ENCODE assay signal across 17 mouse cellular contexts in genomic region chr4:134883808-134884207, GRCm38 (mm10). TPM values are rescaled to one million over a fixed set of nuclear protein-coding genes. Genes with fewer than 3 reads are reported as not detected.
DNase-seq lines count a peak whose midpoint lies in the region; ATAC-seq and TF ChIP-seq lines count a peak whose summit lies in the region.
"Had no signal": no experiment of that assay in that cellular context is flagged by ENCODE, and none has a peak within 500 bp of the region (broad histone marks: within the 10 kb centered on the region; RNA-seq: fewer than 3 reads in every experiment).

No protein-coding gene starts in this region.

- no peak overlapping the region for H3K9ac ChIP-seq in heart, embryonic 14.5 days (ENCODE audit: low read length)
- H3K9ac ChIP-seq: hindbrain, embryonic 14.5 days; intestine, embryonic 15.5 days; liver, postnatal 0 days; midbrain, embryonic 15.5 days had no signal

- WGBS in heart, embryonic 10.5 days, result 76% methylated on average over 10 of the region's 10 CpGs
- 54% methylated on average over 10 of the region's 10 CpGs for WGBS in heart, embryonic 14.5 days

- H3K9me3 ChIP-seq in heart, embryonic 10.5 days, result no peaks in the 10 kb centered on the region
- 0 out of 2 replicates have a peak, but pooled peaks cover 1% of the 10 kb centered on the region for H3K9me3 ChIP-seq in heart, embryonic 14.5 days (ENCODE audit: control insufficient read depth, low read length)
- H3K9me3 ChIP-seq: intestine, embryonic 15.5 days; limb, embryonic 10.5 days; megakaryocyte, embryonic 14.5 days; midbrain, embryonic 15.5 days had no signal

- H3K36me3 ChIP-seq in heart, embryonic 10.5 days, result no peaks in the 10 kb centered on the region
- H3K36me3 ChIP-seq in heart, embryonic 14.5 days (ENCODE audit: control insufficient read depth, insufficient read depth, low read length), result no peaks in the 10 kb centered on the region
- H3K36me3 ChIP-seq in myocyte (ENCODE audit: control insufficient read depth, insufficient read depth), result no peaks in the 10 kb centered on the region
- H3K36me3 ChIP-seq: intestine, embryonic 15.5 days; limb, embryonic 10.5 days; midbrain, embryonic 15.5 days had no signal

- no peak for TF ChIP-seq POLR2A in myocyte (IDR thresholded peaks at IDR 0.05; ENCODE audit: insufficient read length, low read depth)

- H3K4me1 ChIP-seq in heart, embryonic 10.5 days, result peaks cover 19% of the 10 kb centered on the region
- peaks cover 15 to 16% of the 10 kb centered on the region in 2 experiments; a peak in 3 of 4 replicates for H3K4me1 ChIP-seq in heart, embryonic 14.5 days (ENCODE audit: control insufficient read depth in 2 of 2, insufficient read depth in 2 of 2, low read length in 2 of 2)

- no peak overlapping the region for H3K4me2 ChIP-seq in heart, embryonic 14.5 days (ENCODE audit: low read length)
- peak overlapping the region; percentile 24 for H3K4me2 ChIP-seq in myocyte (ENCODE audit: low read depth)
- H3K4me2 ChIP-seq: hindbrain, embryonic 14.5 days; intestine, embryonic 15.5 days; midbrain, embryonic 15.5 days had no signal

- H3K4me3 ChIP-seq in heart, embryonic 10.5 days, result no peak overlapping the region
- no peak overlapping the region for H3K4me3 ChIP-seq in heart, embryonic 14.5 days (ENCODE audit: control insufficient read depth in 1 of 2, insufficient read depth in 1 of 2, low read depth in 1 of 2, low read length in 2 of 2)
- H3K4me3 ChIP-seq in myocyte, result no peak overlapping the region
- H3K4me3 ChIP-seq: gastrocnemius, adult 2 months; intestine, embryonic 15.5 days; limb, embryonic 10.5 days; megakaryocyte, embryonic 14.5 days; midbrain, embryonic 15.5 days had no signal

- peak; percentile 66 for ATAC-seq in heart, embryonic 14.5 days (ENCODE audit: insufficient number of reproducible peaks, insufficient read depth, low FRiP score, low read depth)
- ATAC-seq: intestine, embryonic 15.5 days; midbrain, embryonic 15.5 days had no signal

- H3ac ChIP-seq in myocyte (ENCODE audit: control insufficient read depth, insufficient read length), result no peak overlapping the region

- H3K27ac ChIP-seq in heart, embryonic 10.5 days, result no peak overlapping the region; the same call in 1 of the 2 replicates
- H3K27ac ChIP-seq in heart, embryonic 14.5 days (replicated peaks in 1 of 2; ENCODE audit: control insufficient read depth in 1 of 2, insufficient read depth in 1 of 2, low read depth in 2 of 2, low read length in 2 of 2), result peak overlapping the region; percentile 38 to 41
- H3K27ac ChIP-seq: gastrocnemius, adult 2 months; hindbrain, embryonic 14.5 days; intestine, embryonic 15.5 days; limb, embryonic 10.5 days; midbrain, embryonic 15.5 days had no signal

- peak; percentile 97 for DNase-seq in heart, adult 11 months
- DNase-seq in heart, embryonic 10.5 days (ENCODE audit: low spot score), result no peak
- peak; percentile 30 for DNase-seq in MN1 (ENCODE audit: low spot score)
- DNase-seq in right cerebral cortex, postnatal 4 days, result no peak
- no peak for DNase-seq in urinary bladder, postnatal 36 days (ENCODE audit: low spot score in 2 of 2)
- DNase-seq in lung, postnatal 4 days, result no peak
- DNase-seq: cerebellum, adult 11-12 months had no signal

- H3K79me2 ChIP-seq in myocyte (ENCODE audit: control insufficient read depth, insufficient read depth), result no peaks in the 10 kb centered on the region

- no peaks in the 10 kb centered on the region for H3K27me3 ChIP-seq in heart, embryonic 10.5 days (ENCODE audit: insufficient read depth, poor library complexity, severe bottlenecking)
- no peaks in the 10 kb centered on the region for H3K27me3 ChIP-seq in heart, embryonic 14.5 days (ENCODE audit: control insufficient read depth, insufficient read depth, low read length)
- no peaks in the 10 kb centered on the region for H3K27me3 ChIP-seq in myocyte (ENCODE audit: control insufficient read depth, insufficient read depth, insufficient read length)
- H3K27me3 ChIP-seq: intestine, embryonic 15.5 days; midbrain, embryonic 15.5 days had no signal

TF ChIP-seq in myocyte, 11 proteins besides CTCF, POLR2A, EP300 and RAD21:
- TF ChIP-seq TCF3 (IDR thresholded peaks at IDR 0.05; ENCODE audit: insufficient read length, low read depth) (no peak), MYOD1 (IDR thresholded peaks at IDR 0.05; ENCODE audit: control insufficient read depth in 1 of 3, insufficient read length in 2 of 3, low read depth in 2 of 3) (peak in 1 of 3 experiments; percentile 45), MYOG (IDR thresholded peaks at IDR 0.05; ENCODE audit: control insufficient read depth in 1 of 3, insufficient read depth in 1 of 3, insufficient read length in 2 of 3, low read depth in 2 of 3) (peak in 1 of 3 experiments; percentile 31), USF1 (IDR thresholded peaks at IDR 0.05; ENCODE audit: low read depth) (peak; percentile 43), POLR2AphosphoS2 (IDR thresholded peaks at IDR 0.05; ENCODE audit: insufficient read length, low read depth) (no peak), CEBPB (IDR thresholded peaks at IDR 0.05; ENCODE audit: insufficient read depth, poor library complexity, severe bottlenecking) (no peak)

RNA-seq across cellular contexts. Expression of gene Rhd, which starts 19.5 kb away (rescaled TPM):
- polyA plus RNA-seq in heart, embryonic 10.5 days (2016; fragmentation: Nextera tagmentation; extraction: Ambion mirVana), result 24.2 and 38.7 TPM in 2 replicates
- polyA plus RNA-seq in heart, embryonic 14.5 days (2014; fragmentation: Nextera tagmentation; extraction: Ambion mirVana), result 3.6 and 5.5 TPM in 2 replicates
- polyA plus RNA-seq in myocyte (2012; fragmentation: generic; extraction: Trizol), result 0.98 TPM
- polyA plus RNA-seq: liver, adult 2 months had no signal

RNA-seq across cellular contexts. Expression of gene Maco1, which starts 30.7 kb away (rescaled TPM):
- 21.7 and 31.4 TPM in 2 replicates for polyA plus RNA-seq in heart, embryonic 10.5 days (2016; fragmentation: Nextera tagmentation; extraction: Ambion mirVana)
- 24.2 and 25.5 TPM in 2 replicates for polyA plus RNA-seq in heart, embryonic 14.5 days (2014; fragmentation: Nextera tagmentation; extraction: Ambion mirVana)
- 19.6 TPM for polyA plus RNA-seq in myocyte (2012; fragmentation: generic; extraction: Trizol)

RNA-seq across cellular contexts. Expression of gene Tmem50a, which starts 31.0 kb away (rescaled TPM):
- polyA plus RNA-seq in heart, embryonic 10.5 days (2016; fragmentation: Nextera tagmentation; extraction: Ambion mirVana), result 129 and 131 TPM in 2 replicates
- 148 and 167 TPM in 2 replicates for polyA plus RNA-seq in heart, embryonic 14.5 days (2014; fragmentation: Nextera tagmentation; extraction: Ambion mirVana)
- 121 TPM for polyA plus RNA-seq in myocyte (2012; fragmentation: generic; extraction: Trizol)

RNA-seq across cellular contexts. Expression of gene Rsrp1, which starts 39.6 kb away (rescaled TPM):
- 329 and 376 TPM in 2 replicates for polyA plus RNA-seq in heart, embryonic 10.5 days (2016; fragmentation: Nextera tagmentation; extraction: Ambion mirVana)
- polyA plus RNA-seq in heart, embryonic 14.5 days (2014; fragmentation: Nextera tagmentation; extraction: Ambion mirVana), result 341 TPM in 2 replicates
- 51.4 TPM for polyA plus RNA-seq in myocyte (2012; fragmentation: generic; extraction: Trizol)

RNA-seq across cellular contexts. Expression of gene Syf2, which starts 46.9 kb away (rescaled TPM):
- polyA plus RNA-seq in heart, embryonic 10.5 days (2016; fragmentation: Nextera tagmentation; extraction: Ambion mirVana), result 52.3 and 63.0 TPM in 2 replicates
- 52.2 and 54.9 TPM in 2 replicates for polyA plus RNA-seq in heart, embryonic 14.5 days (2014; fragmentation: Nextera tagmentation; extraction: Ambion mirVana)
- polyA plus RNA-seq in myocyte (2012; fragmentation: generic; extraction: Trizol), result 67.8 TPM

Comparison
In these comparisons a context has a peak if more than half of its experiments do, and no peak if none do; other contexts are left out.
1. DNase-seq: peak in heart, adult 11 months (single experiment) and MN1 (single experiment); none in heart, embryonic 10.5 days (single experiment), right cerebral cortex, postnatal 4 days (single experiment), urinary bladder, postnatal 36 days (0 of 2) and lung, postnatal 4 days (0 of 2).